Mouse (Mus musculus) heart, embryonic 16.5 days (tissue): ENCODE measurements around the gene Asb17. TPM values are rescaled to one million over a fixed set of nuclear protein-coding genes. Genes with fewer than 3 reads are reported as not detected.

Experiments
- ATAC-seq: fragments of 200-750 bp; cut with Nextera tagmentation; replicated peaks from 2 replicates; pipeline ENCODE4 v1.8.0; 2017; ENCODE audit warnings: moderate number of reproducible peaks; ENCODE audit not compliant: insufficient read depth, low FRiP score; ENCODE audit errors: extremely low read depth
- H3K27ac ChIP-seq: fragments of 300-500 bp; sonication (generic); 2 replicates; pipeline ENCODE4 v1.5.1; 2014; ENCODE audit warnings: mild to moderate bottlenecking, low read length, control low read depth, moderate library complexity
- H3K27me3 ChIP-seq: fragments of 300-500 bp; sonication (generic); 2 replicates; pipeline ENCODE4 v1.6.1; 2014; ENCODE audit warnings: low read length, mixed read lengths; ENCODE audit not compliant: control insufficient read depth, insufficient read depth
- H3K36me3 ChIP-seq: fragments of 300-500 bp; sonication (generic); 2 replicates; pipeline ENCODE4 v1.6.1; 2014; ENCODE audit not compliant: control insufficient read depth, insufficient read depth
- H3K4me1 ChIP-seq: fragments of 300-500 bp; sonication (generic); 2 replicates; pipeline ENCODE4 v1.6.1; 2014; ENCODE audit warnings: low read length, mixed read lengths; ENCODE audit not compliant: control insufficient read depth, insufficient read depth
- H3K4me2 ChIP-seq: fragments of 300-500 bp; sonication (generic); 2 replicates; pipeline ENCODE4 v1.6.1; 2014; ENCODE audit warnings: low read depth, mild to moderate bottlenecking, control low read depth, low read length
- H3K4me3 ChIP-seq: fragments of 300-500 bp; sonication (generic); 2 replicates; pipeline ENCODE4 v1.5.1; 2014; ENCODE audit warnings: mild to moderate bottlenecking, control low read depth, low read length
- H3K9ac ChIP-seq: fragments of 300-500 bp; sonication (generic); 2 replicates; pipeline ENCODE4 v1.6.1; 2014; ENCODE audit warnings: low read length, control low read depth
- H3K9me3 ChIP-seq: fragments of 300-500 bp; sonication (generic); replicated peaks from 2 replicates; pipeline ENCODE4 v1.6.1; 2016; ENCODE audit warnings: low read length; ENCODE audit not compliant: control insufficient read depth
- WGBS: fragments of 180-500 bp; shearing (Covaris S2); extraction: QIAGEN DNeasy Blood & Tissue Kit; methylation state at CpG from one replicate; pipeline ENCODE4 v1.1.7; 2014; 5-methylcytosine and 5-hydroxymethylcytosine counted together
- polyA plus RNA-seq: library from polyadenylated mRNA; unstranded; fragments of >200 nt; fragmentation: Nextera tagmentation; extraction: Ambion mirVana; gene quantifications from 2 replicates; pipeline ENCODE4 v1.2.1, GENCODE M21; 2015

Asb17 gene
- polyA plus RNA-seq, 1 experiment from 2014 or later, result 0.14 TPM

DNA sequence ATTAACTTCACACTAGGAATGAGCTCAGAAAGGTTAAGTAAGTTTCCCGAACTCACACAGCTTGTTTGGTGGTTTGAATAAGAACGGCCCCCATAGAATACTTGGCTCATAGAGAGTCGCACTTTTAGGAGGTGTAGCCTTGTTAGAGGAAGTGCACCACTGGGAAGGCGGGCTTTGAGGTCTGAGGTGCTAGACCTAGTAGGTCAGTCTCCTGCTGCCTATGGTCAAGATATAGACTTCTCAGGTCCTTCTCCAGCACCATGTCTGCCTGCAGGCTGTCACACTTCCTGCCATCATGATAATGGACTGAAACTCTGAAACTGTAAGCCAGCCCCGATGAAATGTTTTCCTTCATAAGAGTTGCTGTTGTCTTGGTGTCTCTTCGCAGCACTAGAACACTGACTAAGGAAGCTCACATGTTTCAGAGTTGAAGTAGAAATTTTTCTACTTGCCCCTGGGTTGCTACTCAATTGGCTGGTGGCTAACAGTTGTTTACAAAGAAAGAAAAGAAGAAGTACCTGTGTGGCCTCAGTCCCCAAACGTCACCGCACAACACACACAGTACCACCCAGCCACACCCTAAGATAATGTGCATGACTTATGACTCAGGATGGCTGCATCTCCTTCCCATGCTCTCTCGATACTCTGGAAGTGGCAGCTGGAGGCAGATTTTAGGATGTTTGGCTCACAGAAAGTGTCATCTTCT lies 36.4 kb upstream of the Asb17 start:
- H3K27ac ChIP-seq, result no peak overlapping the region
- H3K9me3 ChIP-seq, result no peaks in the 10 kb centered on the region
- 81% methylated on average over 9 of the region's 9 CpGs for WGBS
- H3K9ac ChIP-seq, result no peak overlapping the region
- no peak overlapping the region for H3K4me3 ChIP-seq
- H3K4me2 ChIP-seq, result no peak overlapping the region
- H3K36me3 ChIP-seq, result no peaks in the 10 kb centered on the region
- no peaks in the 10 kb centered on the region for H3K27me3 ChIP-seq
- H3K4me1 ChIP-seq, result peaks cover 4% of the 10 kb centered on the region; the same call in 1 of the 2 replicates
- ATAC-seq, result no peak

DNA sequence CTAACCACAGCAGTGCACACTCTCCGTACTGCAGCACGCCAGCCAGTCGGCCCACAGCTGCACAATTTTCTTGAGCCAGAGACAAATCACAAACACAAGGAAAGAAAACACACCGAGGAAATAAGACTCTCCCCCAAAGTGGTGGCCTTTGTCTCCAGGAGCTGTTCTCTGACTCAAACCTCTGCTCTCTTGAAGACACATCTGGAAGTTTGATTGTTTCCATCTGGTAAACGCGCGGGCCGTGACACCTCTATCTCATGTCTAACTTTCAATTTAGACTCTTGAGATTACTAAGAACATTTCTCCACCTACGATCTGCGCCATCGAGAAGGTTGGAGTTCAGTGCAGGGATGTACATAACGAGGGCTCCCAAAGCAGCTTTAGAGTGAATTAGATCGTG lies 35.6 kb upstream of the Asb17 start:
- no peak overlapping the region for H3K4me3 ChIP-seq
- ATAC-seq, result no peak
- H3K4me2 ChIP-seq, result no peak overlapping the region
- no peak overlapping the region for H3K9ac ChIP-seq
- no peaks in the 10 kb centered on the region for H3K36me3 ChIP-seq
- H3K9me3 ChIP-seq, result no peaks in the 10 kb centered on the region
- 69% methylated on average over 13 of the region's 13 CpGs for WGBS
- no peaks in the 10 kb centered on the region for H3K27me3 ChIP-seq
- peaks cover 4% of the 10 kb centered on the region; the same call in 1 of the 2 replicates for H3K4me1 ChIP-seq
- no peak overlapping the region for H3K27ac ChIP-seq

DNA sequence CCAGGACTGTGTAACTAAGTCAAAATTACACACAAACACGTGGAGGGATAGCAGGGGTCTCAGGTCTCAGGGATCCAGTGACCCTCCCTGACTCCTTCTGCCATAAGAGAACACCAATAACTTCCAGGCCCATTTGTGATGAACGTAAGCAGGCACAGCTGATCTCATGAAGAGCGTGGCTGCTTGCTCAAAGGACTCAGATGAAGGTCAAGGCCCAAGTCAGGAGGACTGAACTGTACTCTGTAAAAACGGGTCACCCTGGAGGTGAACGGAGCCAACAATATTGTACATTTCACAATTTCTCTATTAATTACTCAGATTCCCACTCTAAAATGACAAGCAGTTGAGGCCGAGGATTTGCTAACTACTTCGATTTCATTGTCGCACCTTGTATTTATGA lies 30.0 kb upstream of the Asb17 start:
- ATAC-seq, result no peak
- no peaks in the 10 kb centered on the region for H3K27me3 ChIP-seq
- no peak overlapping the region for H3K4me2 ChIP-seq
- H3K36me3 ChIP-seq, result no peaks in the 10 kb centered on the region
- no peak overlapping the region for H3K9ac ChIP-seq
- no peaks in the 10 kb centered on the region for H3K4me1 ChIP-seq
- H3K9me3 ChIP-seq, result no peaks in the 10 kb centered on the region
- no peak overlapping the region for H3K27ac ChIP-seq
- 85% methylated on average over 8 of the region's 8 CpGs for WGBS
- no peak overlapping the region for H3K4me3 ChIP-seq

DNA sequence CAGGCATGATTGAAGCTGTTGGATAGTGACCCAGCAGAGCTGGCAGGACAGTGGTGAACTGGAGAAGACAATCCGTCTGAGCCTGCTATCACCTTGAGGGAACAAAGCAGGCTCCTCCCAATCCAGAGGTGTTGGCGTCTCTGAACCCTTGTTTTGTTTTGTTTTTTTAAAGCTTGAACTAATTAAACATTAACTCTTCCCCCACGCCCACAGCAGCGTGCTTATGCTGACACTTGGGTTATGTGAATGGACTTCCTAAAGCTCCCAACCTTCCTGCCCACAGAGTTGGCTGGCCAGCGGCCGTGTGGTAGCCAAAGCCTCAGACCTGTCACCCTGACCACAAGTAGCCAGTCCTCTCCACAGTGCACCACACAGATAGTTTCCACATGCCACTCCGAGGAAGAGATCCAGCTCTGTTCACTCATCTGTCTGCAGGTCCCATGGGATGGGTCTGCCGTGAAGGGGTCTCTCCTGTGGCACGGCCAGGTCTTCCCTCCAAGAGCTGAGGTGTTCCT lies 26.6 kb upstream of the Asb17 start:
- Histone ChIP-seq H3K27ac (no peak overlapping the region), H3K4me3 (no peak overlapping the region), H3K4me1 (no peaks in the 10 kb centered on the region), H3K9me3 (no peaks in the 10 kb centered on the region), H3K36me3 (no peaks in the 10 kb centered on the region), H3K9ac (no peak overlapping the region), H3K27me3 (no peaks in the 10 kb centered on the region), H3K4me2 (no peak overlapping the region)
- no peak for ATAC-seq
- WGBS, result 85% methylated on average over 9 of the region's 9 CpGs

DNA sequence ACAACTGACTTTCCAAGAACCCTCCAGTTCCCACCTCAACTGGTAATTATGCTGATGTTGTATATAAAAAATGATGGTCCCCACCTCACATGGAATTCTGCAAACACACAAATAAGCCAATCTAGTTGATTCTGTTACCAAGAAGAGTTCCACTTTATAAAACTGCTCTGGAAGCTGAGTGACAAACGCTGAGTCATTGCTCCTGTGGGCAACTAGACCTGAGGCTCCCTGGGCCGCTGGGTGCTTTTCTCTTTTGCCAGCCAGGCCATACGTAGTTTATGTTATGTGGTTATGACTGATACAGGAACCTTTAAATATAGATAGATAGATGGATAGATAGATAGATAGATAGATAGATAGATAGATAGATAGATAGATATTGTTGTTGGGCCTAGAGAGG lies 25.3 kb upstream of the Asb17 start:
- ATAC-seq, result no peak
- 92% methylated on average over 3 of the region's 3 CpGs for WGBS
- Histone ChIP-seq H3K4me1 (no peaks in the 10 kb centered on the region), H3K4me3 (no peak overlapping the region), H3K9me3 (no peaks in the 10 kb centered on the region), H3K27ac (no peak overlapping the region), H3K27me3 (no peaks in the 10 kb centered on the region), H3K4me2 (no peak overlapping the region), H3K36me3 (no peaks in the 10 kb centered on the region), H3K9ac (no peak overlapping the region)

DNA sequence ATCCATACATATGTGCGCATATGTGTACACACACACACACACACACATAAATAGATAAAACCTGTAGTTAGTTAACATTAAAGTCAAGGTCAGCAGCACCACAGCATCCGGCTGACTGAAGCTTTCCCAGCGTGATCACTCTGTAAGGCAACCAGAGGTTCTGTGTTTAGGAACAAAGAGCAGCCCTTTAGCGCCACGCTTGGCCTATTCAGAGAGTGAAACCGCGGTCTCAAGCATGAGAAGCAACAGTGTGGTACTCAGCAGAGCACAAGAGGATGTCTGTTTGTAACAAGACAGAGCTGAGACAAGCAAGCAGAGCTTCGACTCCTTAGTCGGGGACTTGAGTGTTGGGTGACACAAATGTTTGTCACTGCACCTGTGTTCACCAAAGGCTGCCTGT lies 24.6 kb upstream of the Asb17 start:
- Histone ChIP-seq H3K9ac (no peak overlapping the region), H3K4me3 (no peak overlapping the region), H3K4me2 (no peak overlapping the region), H3K36me3 (no peaks in the 10 kb centered on the region), H3K9me3 (no peaks in the 10 kb centered on the region), H3K4me1 (no peaks in the 10 kb centered on the region), H3K27me3 (no peaks in the 10 kb centered on the region), H3K27ac (no peak overlapping the region)
- ATAC-seq, result no peak
- whole genome bisulfite sequencing, result 83% methylated on average over 9 of the region's 9 CpGs

DNA sequence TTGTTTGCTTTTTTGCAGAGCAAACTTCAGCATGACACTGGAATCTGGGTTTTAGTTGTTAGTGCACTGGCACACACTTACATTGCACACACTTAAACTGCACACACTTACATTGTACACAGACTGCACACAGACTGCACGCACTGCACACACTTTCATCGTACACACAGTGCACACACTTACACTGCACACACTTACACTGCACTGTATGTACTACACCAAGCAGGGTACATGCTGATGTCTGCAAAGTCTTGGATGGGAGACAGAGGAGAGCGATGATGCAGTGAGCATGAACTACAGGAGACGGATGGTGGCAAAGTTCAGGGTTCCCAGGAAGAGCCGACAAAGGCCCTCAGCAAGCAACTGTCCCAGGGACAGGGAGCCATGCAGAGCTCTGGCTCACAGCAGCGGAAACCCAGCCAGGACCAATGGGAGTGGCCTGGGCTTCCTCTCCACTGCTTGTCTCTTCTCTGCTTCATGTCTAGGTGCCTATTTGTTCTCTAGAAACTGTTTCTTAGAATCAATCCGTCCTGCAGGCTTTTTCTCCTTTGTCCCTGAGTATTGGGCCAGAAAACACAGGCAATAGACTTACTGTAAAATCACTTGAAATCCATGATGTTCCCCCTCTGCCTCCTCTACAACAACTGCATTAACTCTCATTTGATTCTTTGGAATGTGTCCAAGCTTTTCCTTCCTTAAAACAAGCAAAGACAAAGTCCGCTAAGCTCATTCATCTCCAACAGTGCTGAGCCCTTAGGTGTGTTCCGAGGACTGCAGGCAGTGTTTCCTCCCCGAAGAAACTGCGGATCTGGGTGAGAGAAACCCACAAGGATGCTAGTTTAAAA lies 20.1 kb upstream of the Asb17 start:
- 68% methylated on average over 11 of the region's 11 CpGs for WGBS
- H3K4me1 ChIP-seq, result no peaks in the 10 kb centered on the region

DNA sequence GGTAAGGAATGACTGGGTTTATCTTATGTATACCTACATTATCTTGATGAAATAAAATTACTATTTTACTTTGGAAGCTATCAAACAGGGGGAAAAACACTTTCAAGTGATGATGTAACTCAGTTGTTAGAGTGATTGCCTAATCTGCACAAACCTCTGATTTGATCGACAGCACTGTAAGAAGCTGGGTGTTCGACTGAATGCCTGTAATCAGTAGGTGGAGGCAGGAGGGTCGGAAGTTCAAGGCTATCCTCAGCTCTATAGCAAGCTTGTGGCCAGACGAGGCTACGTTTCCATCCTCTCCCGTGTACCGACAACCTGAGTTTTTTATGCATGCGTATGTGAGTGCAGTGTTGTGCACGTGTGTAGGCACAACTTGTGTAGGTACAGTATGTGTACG lies 18.8 kb upstream of the Asb17 start:
- Histone ChIP-seq H3K36me3 (no peaks in the 10 kb centered on the region), H3K4me1 (no peaks in the 10 kb centered on the region), H3K4me2 (no peak overlapping the region), H3K4me3 (no peak overlapping the region), H3K27me3 (no peaks in the 10 kb centered on the region), H3K27ac (no peak overlapping the region), H3K9me3 (no peaks in the 10 kb centered on the region), H3K9ac (no peak overlapping the region)
- WGBS, result 80% methylated on average over 10 of the region's 10 CpGs
- no peak for ATAC-seq

More for the DNA sequence above, 20.1 kb upstream of the Asb17 start:
- Histone ChIP-seq H3K9me3 (no peaks in the 10 kb centered on the region), H3K4me2 (no peak overlapping the region), H3K9ac (no peak overlapping the region), H3K36me3 (no peaks in the 10 kb centered on the region), H3K4me3 (no peak overlapping the region), H3K27me3 (no peaks in the 10 kb centered on the region), H3K27ac (no peak overlapping the region)
- no peak for ATAC-seq

DNA sequence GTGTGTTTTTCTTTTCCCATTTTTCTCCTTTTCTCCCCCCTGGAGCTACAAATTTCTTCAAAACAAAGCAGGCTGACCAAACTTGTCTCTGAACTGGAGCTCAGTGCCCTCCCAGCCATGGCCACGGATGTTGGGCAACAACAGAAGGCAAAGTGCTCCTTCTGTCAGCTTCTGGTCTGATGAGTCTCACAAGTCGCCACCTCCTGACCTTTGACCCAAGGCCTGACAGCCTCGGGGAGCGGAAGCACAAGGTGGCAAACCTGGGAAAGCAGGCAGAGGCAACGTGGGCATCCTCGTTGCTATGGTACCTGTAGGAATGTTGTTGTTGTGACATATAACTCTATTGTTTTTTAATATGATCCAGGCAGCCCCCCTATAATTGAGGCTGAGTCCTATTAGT lies 17.4 kb upstream of the Asb17 start:
- no peaks in the 10 kb centered on the region for H3K27me3 ChIP-seq
- no peak overlapping the region for H3K27ac ChIP-seq
- no peak overlapping the region for H3K4me2 ChIP-seq
- ATAC-seq, result no peak
- WGBS, result 52% methylated on average over 6 of the region's 6 CpGs
- no peaks in the 10 kb centered on the region for H3K36me3 ChIP-seq
- H3K4me1 ChIP-seq, result no peaks in the 10 kb centered on the region
- no peak overlapping the region for H3K9ac ChIP-seq
- no peaks in the 10 kb centered on the region for H3K9me3 ChIP-seq
- H3K4me3 ChIP-seq, result no peak overlapping the region
